Mouse (Mus musculus): ENCODE measurements around the gene Il1rapl1. TPM values are rescaled to one million over a fixed set of nuclear protein-coding genes. Genes with fewer than 3 reads are reported as not detected.

Il1rapl1 gene
- polyA plus RNA-seq, 1 experiment from 2014 or later: not detected

DNA sequence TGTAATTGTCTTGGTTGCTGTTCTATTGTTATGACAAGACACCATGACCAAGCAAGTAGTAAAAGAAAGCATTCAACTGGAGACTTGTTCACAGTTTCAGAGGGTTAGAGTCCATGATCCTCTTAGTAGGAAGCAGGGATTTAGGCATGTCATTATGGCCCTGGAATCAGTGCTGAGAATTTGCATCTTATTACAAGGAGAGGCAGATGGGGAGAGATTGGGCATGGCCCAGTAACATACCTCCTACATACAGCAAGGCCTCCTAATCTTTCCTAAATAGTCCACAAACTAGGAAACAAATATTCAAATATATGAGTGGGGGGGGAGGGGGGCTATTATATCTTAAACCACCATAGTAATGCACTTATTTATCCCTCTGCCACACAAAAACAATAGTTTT, 301.6 kb downstream of the Il1rapl1 start:
- Histone ChIP-seq H3K4me2 (ENCODE audit: low read depth, low read length) (no peak overlapping the region), H3K9me3 (replicated peaks; ENCODE audit: control insufficient read depth, low read length) (no peaks in the 10 kb centered on the region), H3K36me3 (ENCODE audit: control insufficient read depth, insufficient read depth) (no peaks in the 10 kb centered on the region), H3K4me3 (ENCODE audit: low read depth, low read length) (no peak overlapping the region), H3K27ac (ENCODE audit: low read length) (no peak overlapping the region), H3K27me3 (ENCODE audit: control insufficient read depth, insufficient read depth, low read depth, low read length) (no peaks in the 10 kb centered on the region), H3K4me1 (ENCODE audit: control insufficient read depth, low read depth, low read length) (no peaks in the 10 kb centered on the region), H3K9ac (ENCODE audit: low read depth, low read length) (no peak overlapping the region)
- no peak for ATAC-seq (ENCODE audit: low read depth)

DNA sequence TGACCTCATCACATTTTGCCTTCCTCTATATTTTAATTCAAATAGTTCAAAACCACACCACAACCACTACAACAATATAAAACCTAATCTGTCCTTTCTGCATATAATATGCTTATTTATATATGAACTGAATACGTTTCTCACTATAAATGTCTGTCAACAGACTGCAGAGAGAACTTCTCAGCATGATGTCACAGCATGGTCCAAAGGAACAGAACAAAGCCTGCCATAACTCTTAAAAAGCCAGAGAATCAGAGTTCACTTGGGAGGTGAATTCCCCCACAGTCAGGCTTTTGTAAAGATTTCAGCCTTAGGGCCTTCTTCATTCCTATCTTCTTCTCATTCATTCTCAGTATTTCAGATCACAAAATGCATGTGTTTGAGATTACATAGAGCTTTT, 307.7 kb downstream of the Il1rapl1 start:
- Histone ChIP-seq H3K4me1 (ENCODE audit: control insufficient read depth, low read depth, low read length) (no peaks in the 10 kb centered on the region), H3K4me3 (ENCODE audit: low read depth, low read length) (no peak overlapping the region), H3K27ac (ENCODE audit: low read length) (no peak overlapping the region), H3K27me3 (ENCODE audit: control insufficient read depth, insufficient read depth, low read depth, low read length) (no peaks in the 10 kb centered on the region), H3K9ac (ENCODE audit: low read depth, low read length) (no peak overlapping the region), H3K9me3 (replicated peaks; ENCODE audit: control insufficient read depth, low read length) (no peaks in the 10 kb centered on the region), H3K36me3 (ENCODE audit: control insufficient read depth, insufficient read depth) (no peaks in the 10 kb centered on the region), H3K4me2 (ENCODE audit: low read depth, low read length) (no peak overlapping the region)
- ATAC-seq (ENCODE audit: low read depth): no peak
- WGBS (ENCODE audit: insufficient replicate concordance): 39% methylated on average over 1 of the region's 1 CpGs

DNA sequence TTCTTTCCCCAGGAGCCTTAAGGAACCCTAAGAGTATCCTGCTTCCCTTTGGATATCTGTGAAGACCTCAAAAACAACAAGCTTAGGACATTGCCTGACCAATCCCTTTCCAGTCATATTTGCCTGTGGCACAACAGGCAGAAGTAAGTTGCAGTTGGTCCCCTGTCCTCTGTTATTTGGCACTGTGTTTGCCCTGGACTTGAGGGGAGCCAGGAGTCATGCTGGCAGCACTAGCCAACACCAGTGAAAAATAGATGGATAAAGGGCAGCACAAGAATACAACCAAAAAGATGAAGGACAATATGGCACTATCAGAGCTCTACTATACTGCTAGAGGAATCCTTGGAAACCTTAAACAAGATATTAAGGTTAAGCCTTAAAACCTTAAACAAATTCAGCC, 322.4 kb downstream of the Il1rapl1 start:
- H3K9me3 ChIP-seq (replicated peaks; ENCODE audit: control insufficient read depth, low read length): no peaks in the 10 kb centered on the region
- H3K36me3 ChIP-seq (ENCODE audit: control insufficient read depth, insufficient read depth): no peaks in the 10 kb centered on the region
- H3K4me1 ChIP-seq (ENCODE audit: control insufficient read depth, low read depth, low read length): no peaks in the 10 kb centered on the region
- no peaks in the 10 kb centered on the region for H3K27me3 ChIP-seq (ENCODE audit: control insufficient read depth, insufficient read depth, low read depth, low read length)
- H3K4me2 ChIP-seq (ENCODE audit: low read depth, low read length): no peak overlapping the region
- no peak for ATAC-seq (ENCODE audit: low read depth)
- H3K27ac ChIP-seq (ENCODE audit: low read length): no peak overlapping the region
- H3K4me3 ChIP-seq (ENCODE audit: low read depth, low read length): no peak overlapping the region
- no peak overlapping the region for H3K9ac ChIP-seq (ENCODE audit: low read depth, low read length)

DNA sequence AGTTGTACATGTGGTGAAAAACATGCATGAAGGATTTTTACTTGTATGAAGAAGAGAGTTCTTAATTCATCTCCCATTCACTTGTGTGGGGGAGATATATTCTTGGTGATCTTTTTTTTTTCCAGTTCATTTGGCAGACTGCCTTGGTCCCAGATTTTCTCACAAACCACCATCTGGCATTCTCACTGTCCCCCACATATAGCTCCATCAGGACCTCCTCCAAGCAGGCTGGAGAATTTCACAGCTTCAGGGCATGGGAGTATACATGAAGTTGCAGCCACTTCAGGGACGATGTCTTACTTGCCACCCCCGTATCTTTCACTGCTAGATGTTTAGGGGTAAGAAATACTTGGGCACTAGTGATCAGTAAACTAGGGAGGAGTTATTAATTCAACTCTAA, 404.9 kb downstream of the Il1rapl1 start:
- Histone ChIP-seq H3K27me3 (ENCODE audit: control insufficient read depth, insufficient read depth, low read depth, low read length) (no peaks in the 10 kb centered on the region), H3K4me2 (ENCODE audit: low read depth, low read length) (no peak overlapping the region), H3K4me1 (ENCODE audit: control insufficient read depth, low read depth, low read length) (no peaks in the 10 kb centered on the region), H3K27ac (ENCODE audit: low read length) (no peak overlapping the region), H3K4me3 (ENCODE audit: low read depth, low read length) (no peak overlapping the region), H3K9me3 (replicated peaks; ENCODE audit: control insufficient read depth, low read length) (no peaks in the 10 kb centered on the region), H3K9ac (ENCODE audit: low read depth, low read length) (no peak overlapping the region), H3K36me3 (ENCODE audit: control insufficient read depth, insufficient read depth) (no peaks in the 10 kb centered on the region)
- ATAC-seq (ENCODE audit: low read depth): no peak
- 43% methylated on average over 2 of the region's 2 CpGs for WGBS (ENCODE audit: insufficient replicate concordance)

DNA sequence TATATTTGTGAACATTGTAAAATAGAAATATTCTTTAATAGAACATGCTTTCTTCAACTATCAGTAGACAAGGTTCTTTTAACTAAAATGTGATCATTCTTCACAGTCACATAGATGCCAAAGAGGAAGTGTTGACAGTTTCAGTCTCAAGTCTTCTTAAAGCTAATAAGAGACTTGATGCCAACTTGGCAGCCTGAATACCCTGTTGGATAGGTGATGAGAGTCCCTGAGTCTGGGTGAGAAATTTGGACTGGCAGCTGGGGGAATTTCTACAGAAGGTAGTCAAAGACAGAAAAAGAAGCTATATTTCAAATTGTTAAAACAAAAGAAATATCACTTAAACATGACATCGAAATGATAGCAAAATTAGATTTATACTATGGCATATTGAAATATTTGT, 451.6 kb downstream of the Il1rapl1 start:
- H3K9ac ChIP-seq (ENCODE audit: low read depth, low read length): no peak overlapping the region
- no peak overlapping the region for H3K4me3 ChIP-seq (ENCODE audit: low read depth, low read length)
- no peaks in the 10 kb centered on the region for H3K27me3 ChIP-seq (ENCODE audit: control insufficient read depth, insufficient read depth, low read depth, low read length)
- H3K27ac ChIP-seq (ENCODE audit: low read length): no peak overlapping the region
- H3K9me3 ChIP-seq (replicated peaks; ENCODE audit: control insufficient read depth, low read length): no peaks in the 10 kb centered on the region
- WGBS (ENCODE audit: insufficient replicate concordance): 50% methylated on average over 1 of the region's 1 CpGs
- no peak overlapping the region for H3K4me2 ChIP-seq (ENCODE audit: low read depth, low read length)
- no peaks in the 10 kb centered on the region for H3K4me1 ChIP-seq (ENCODE audit: control insufficient read depth, low read depth, low read length)
- no peaks in the 10 kb centered on the region for H3K36me3 ChIP-seq (ENCODE audit: control insufficient read depth, insufficient read depth)
- no peak for ATAC-seq (ENCODE audit: low read depth)

DNA sequence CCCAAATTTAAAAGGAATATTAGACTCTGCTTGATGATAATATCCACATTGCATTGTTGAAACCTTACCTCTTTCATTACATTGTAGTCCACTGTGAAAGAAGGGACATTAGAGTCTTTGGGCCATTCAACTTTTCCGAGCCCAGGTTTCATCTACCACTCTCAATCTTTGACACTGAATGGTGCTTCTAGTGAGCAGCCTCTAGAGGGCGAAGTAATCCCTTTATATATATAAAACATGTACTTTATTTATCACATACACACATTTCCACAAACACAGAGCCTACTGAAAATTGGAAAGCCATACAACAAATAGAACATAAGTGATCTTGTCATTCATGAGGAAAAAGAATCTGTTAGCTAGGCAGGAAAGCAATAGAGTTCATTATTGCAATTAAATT, 459.8 kb downstream of the Il1rapl1 start:
- 23% methylated on average over 2 of the region's 2 CpGs for WGBS (ENCODE audit: insufficient replicate concordance)
- Histone ChIP-seq H3K27me3 (ENCODE audit: control insufficient read depth, insufficient read depth, low read depth, low read length) (no peaks in the 10 kb centered on the region), H3K4me3 (ENCODE audit: low read depth, low read length) (no peak overlapping the region), H3K36me3 (ENCODE audit: control insufficient read depth, insufficient read depth) (no peaks in the 10 kb centered on the region), H3K9ac (ENCODE audit: low read depth, low read length) (no peak overlapping the region), H3K9me3 (replicated peaks; ENCODE audit: control insufficient read depth, low read length) (no peaks in the 10 kb centered on the region), H3K27ac (ENCODE audit: low read length) (no peak overlapping the region), H3K4me2 (ENCODE audit: low read depth, low read length) (no peak overlapping the region), H3K4me1 (ENCODE audit: control insufficient read depth, low read depth, low read length) (no peaks in the 10 kb centered on the region)
- no peak for ATAC-seq (ENCODE audit: low read depth)

DNA sequence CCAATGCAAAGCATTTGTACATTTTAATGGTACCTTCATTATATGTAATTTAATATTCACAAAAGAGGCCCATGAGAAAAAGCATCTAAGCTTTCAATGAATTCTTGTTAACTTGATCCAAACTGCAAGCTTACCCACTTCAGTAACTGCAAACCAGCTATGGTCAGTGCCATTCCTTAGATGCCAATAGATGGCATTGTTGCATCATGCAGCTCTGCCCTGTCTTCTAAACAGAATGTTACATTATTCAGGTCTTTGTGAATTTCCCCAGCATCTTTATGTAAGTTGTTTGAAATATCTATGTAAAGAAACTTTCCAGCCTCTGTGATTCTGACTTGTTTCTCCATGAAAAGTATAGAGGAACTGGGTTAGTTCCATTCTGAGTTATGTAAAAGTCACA, 514.5 kb downstream of the Il1rapl1 start:
- Histone ChIP-seq H3K36me3 (ENCODE audit: control insufficient read depth, insufficient read depth) (no peaks in the 10 kb centered on the region), H3K4me3 (ENCODE audit: low read depth, low read length) (no peak overlapping the region), H3K4me1 (ENCODE audit: control insufficient read depth, low read depth, low read length) (no peaks in the 10 kb centered on the region), H3K9ac (ENCODE audit: low read depth, low read length) (no peak overlapping the region), H3K4me2 (ENCODE audit: low read depth, low read length) (no peak overlapping the region), H3K9me3 (replicated peaks; ENCODE audit: control insufficient read depth, low read length) (no peaks in the 10 kb centered on the region), H3K27me3 (ENCODE audit: control insufficient read depth, insufficient read depth, low read depth, low read length) (no peaks in the 10 kb centered on the region), H3K27ac (ENCODE audit: low read length) (no peak overlapping the region)
- ATAC-seq (ENCODE audit: low read depth): no peak

DNA sequence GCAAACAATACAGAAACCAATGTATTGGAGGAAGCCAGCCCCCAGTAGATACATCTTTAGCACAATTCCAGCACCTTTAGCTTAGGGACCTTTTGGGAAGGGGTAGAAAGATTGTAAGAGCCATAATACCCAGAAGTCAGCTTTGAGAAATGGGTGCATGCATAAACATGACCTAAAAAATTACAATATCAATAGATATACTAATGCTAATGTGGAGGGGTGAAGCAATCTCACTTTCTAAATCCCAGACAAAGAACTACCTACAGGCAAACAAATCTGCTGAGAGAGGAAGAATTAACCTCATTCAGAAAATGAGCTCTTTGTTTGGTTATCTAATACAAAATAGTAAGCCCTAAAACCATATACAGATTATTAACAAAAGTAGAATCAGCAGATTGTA, 607.4 kb downstream of the Il1rapl1 start:
- no peaks in the 10 kb centered on the region for H3K4me1 ChIP-seq (ENCODE audit: control insufficient read depth, low read depth, low read length)
- no peak overlapping the region for H3K27ac ChIP-seq (ENCODE audit: low read length)
- H3K9me3 ChIP-seq (replicated peaks; ENCODE audit: control insufficient read depth, low read length): no peaks in the 10 kb centered on the region
- no peak for ATAC-seq (ENCODE audit: low read depth)
- no peak overlapping the region for H3K4me2 ChIP-seq (ENCODE audit: low read depth, low read length)
- H3K9ac ChIP-seq (ENCODE audit: low read depth, low read length): no peak overlapping the region
- H3K36me3 ChIP-seq (ENCODE audit: control insufficient read depth, insufficient read depth): no peaks in the 10 kb centered on the region
- H3K27me3 ChIP-seq (ENCODE audit: control insufficient read depth, insufficient read depth, low read depth, low read length): no peaks in the 10 kb centered on the region
- no peak overlapping the region for H3K4me3 ChIP-seq (ENCODE audit: low read depth, low read length)

DNA sequence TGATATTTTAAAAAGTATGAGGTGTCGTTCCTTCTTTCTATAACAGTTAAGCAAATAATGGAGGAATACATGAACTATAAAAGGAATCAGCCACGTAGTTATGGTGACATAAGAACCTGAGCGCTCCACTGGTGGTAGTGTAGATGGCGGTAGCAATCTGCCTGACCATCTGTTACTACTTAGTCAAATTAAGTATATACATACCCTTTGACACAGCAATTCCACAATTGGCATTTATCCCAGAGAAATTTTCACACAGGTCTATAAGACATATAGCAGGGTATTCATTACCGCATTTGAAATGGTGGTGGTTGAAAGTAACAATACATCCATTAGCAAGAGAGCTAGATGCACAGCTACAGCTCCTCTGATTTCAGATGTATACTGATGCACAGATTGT, 612.8 kb downstream of the Il1rapl1 start:
- WGBS (ENCODE audit: insufficient replicate concordance): 66% methylated on average over 5 of the region's 5 CpGs

DNA sequence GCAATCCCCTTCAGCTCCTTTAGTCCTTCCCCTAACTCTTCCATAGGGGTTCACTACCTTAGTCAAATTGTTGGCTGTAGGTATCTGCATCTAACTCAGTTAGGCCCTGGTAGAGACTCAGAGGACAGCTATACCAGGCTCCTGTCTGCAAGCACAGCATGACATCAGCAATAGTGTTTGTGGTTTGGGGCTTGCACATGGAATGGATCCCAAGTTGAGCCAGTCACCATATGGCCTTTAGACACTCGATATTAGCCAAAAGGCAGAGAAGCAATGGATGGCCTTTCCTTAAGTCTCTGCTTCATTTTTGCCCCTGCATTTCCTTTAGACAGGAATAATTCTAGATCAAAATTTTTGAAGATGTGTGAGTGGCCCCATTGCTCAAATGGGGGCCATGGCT, 632.0 kb downstream of the Il1rapl1 start:
- WGBS (ENCODE audit: insufficient replicate concordance): 40% methylated on average over 1 of the region's 1 CpGs
- ATAC-seq (ENCODE audit: low read depth): no peak

More for the DNA sequence above, 612.8 kb downstream of the Il1rapl1 start:
- H3K9ac ChIP-seq (ENCODE audit: low read depth, low read length): no peak overlapping the region
- ATAC-seq (ENCODE audit: low read depth): no peak
- no peaks in the 10 kb centered on the region for H3K9me3 ChIP-seq (replicated peaks; ENCODE audit: control insufficient read depth, low read length)
- H3K27ac ChIP-seq (ENCODE audit: low read length): no peak overlapping the region
- H3K27me3 ChIP-seq (ENCODE audit: control insufficient read depth, insufficient read depth, low read depth, low read length): no peaks in the 10 kb centered on the region
- H3K4me2 ChIP-seq (ENCODE audit: low read depth, low read length): no peak overlapping the region
- H3K4me3 ChIP-seq (ENCODE audit: low read depth, low read length): no peak overlapping the region
- no peaks in the 10 kb centered on the region for H3K4me1 ChIP-seq (ENCODE audit: control insufficient read depth, low read depth, low read length)
- H3K36me3 ChIP-seq (ENCODE audit: control insufficient read depth, insufficient read depth): no peaks in the 10 kb centered on the region

More for the DNA sequence above, 632.0 kb downstream of the Il1rapl1 start:
- Histone ChIP-seq H3K4me2 (ENCODE audit: low read depth, low read length) (no peak overlapping the region), H3K4me1 (ENCODE audit: control insufficient read depth, low read depth, low read length) (no peaks in the 10 kb centered on the region), H3K36me3 (ENCODE audit: control insufficient read depth, insufficient read depth) (no peaks in the 10 kb centered on the region), H3K27ac (ENCODE audit: low read length) (no peak overlapping the region), H3K9me3 (replicated peaks; ENCODE audit: control insufficient read depth, low read length) (no peaks in the 10 kb centered on the region), H3K27me3 (ENCODE audit: control insufficient read depth, insufficient read depth, low read depth, low read length) (no peaks in the 10 kb centered on the region), H3K4me3 (ENCODE audit: low read depth, low read length) (no peak overlapping the region), H3K9ac (ENCODE audit: low read depth, low read length) (no peak overlapping the region)

All from liver, embryonic 16.5 days (tissue).